Mouse (Mus musculus) CH12.LX (cell line): ENCODE measurements at regions not wholly inside any gene's neighbourhood (a gene's known extent, or its start where the extent isn't known, plus 50 kb on each side); places are given as distances from the start of the nearest gene placed in this dataset.

Experiments used
- BHLHE40 ChIP-seq: IDR thresholded peaks from 2 replicates; pipeline ENCODE4 v1.6.1; 2011; ENCODE audit warnings: mild to moderate bottlenecking, low read depth, low read length, improper control_type of control experiment
- CHD1 ChIP-seq: IDR thresholded peaks from 2 replicates; pipeline ENCODE4 v1.6.1; 2012; ENCODE audit warnings: low read depth, low read length, improper control_type of control experiment, inconsistent platforms
- CTCF ChIP-seq, 2 experiments: IDR thresholded peaks in 1 of 2; conservative IDR thresholded peaks in 1 of 2; 2 replicates each; pipeline ENCODE4 v1.5.1; 2011 to 2012; ENCODE audit warnings: low read depth in 2 of 2, low read length in 2 of 2, improper control_type of control experiment in 1 of 2, inconsistent platforms in 1 of 2, mild to moderate bottlenecking in 1 of 2, moderate library complexity in 1 of 2
- E2F4 ChIP-seq: IDR thresholded peaks from 2 replicates; pipeline ENCODE4 v1.6.1; 2011; ENCODE audit warnings: low read depth, low read length, improper control_type of control experiment; ENCODE audit not compliant: insufficient replicate concordance
- EP300 ChIP-seq: IDR thresholded peaks from 2 replicates; pipeline ENCODE4 v1.6.1; 2011; ENCODE audit warnings: low read length, improper control_type of control experiment
- HCFC1 ChIP-seq: IDR thresholded peaks from 2 replicates; pipeline ENCODE4 v1.6.1; 2012; ENCODE audit warnings: low read depth, mild to moderate bottlenecking, inconsistent platforms, low read length, improper control_type of control experiment
- MAX ChIP-seq: IDR thresholded peaks from 2 replicates; pipeline ENCODE4 v1.6.1; 2011; ENCODE audit warnings: low read length, improper control_type of control experiment
- MEF2A ChIP-seq: IDR thresholded peaks from 2 replicates; pipeline ENCODE4 v1.6.1; 2014; ENCODE audit warnings: low read depth, mild to moderate bottlenecking, inconsistent platforms, low read length, improper control_type of control experiment, borderline replicate concordance
- POLR2A ChIP-seq: IDR thresholded peaks from 2 replicates; pipeline ENCODE4 v1.6.1; 2011; ENCODE audit warnings: low read depth, mild to moderate bottlenecking, improper control_type of control experiment, low read length
- ZC3H11A ChIP-seq: IDR thresholded peaks from 2 replicates; pipeline ENCODE4 v1.6.1; 2012; ENCODE audit warnings: low read depth, mild to moderate bottlenecking, inconsistent platforms, low read length, improper control_type of control experiment
- ZKSCAN1 ChIP-seq: IDR thresholded peaks from 2 replicates; pipeline ENCODE4 v1.6.1; 2012; ENCODE audit warnings: low read depth, inconsistent platforms, low read length, improper control_type of control experiment, borderline replicate concordance

- TF ChIP-seq EP300 (no peak), HCFC1 (no peak), ZC3H11A (no peak), BHLHE40 (no peak), CTCF (conservative IDR thresholded peaks at IDR 0.05 in 1 of 2, IDR thresholded peaks at IDR 0.05 in 1 of 2; ENCODE audit: low read depth in 2 of 2, low read length in 2 of 2) (no peak), MAX (no peak), E2F4 (no peak), POLR2A (no peak), CHD1 (no peak), MEF2A (no peak), ZKSCAN1 (no peak)
These were observed 68.6 kb upstream of the BC052040 start for GRCm38 (mm10) chr2:115512891-115513290.
